Mouse (Mus musculus): ENCODE measurements around the gene Ube4a.

The Ube4a gene

GRCm38 (mm10) chr9:44897024-44897423 lies 68.4 kb downstream of the Ube4a start:
- DNase-seq: no peak

- DNase-seq: no peak
Observed at GRCm38 (mm10) chr9:44892664-44893063, 72.7 kb downstream of the Ube4a start.

GRCm38 (mm10) chr9:44891210-44891609 lies 74.2 kb downstream of the Ube4a start:
- no peak for DNase-seq

GRCm38 (mm10) chr9:44890122-44890521 lies 75.3 kb downstream of the Ube4a start:
- DNase-seq: no peak

DNA sequence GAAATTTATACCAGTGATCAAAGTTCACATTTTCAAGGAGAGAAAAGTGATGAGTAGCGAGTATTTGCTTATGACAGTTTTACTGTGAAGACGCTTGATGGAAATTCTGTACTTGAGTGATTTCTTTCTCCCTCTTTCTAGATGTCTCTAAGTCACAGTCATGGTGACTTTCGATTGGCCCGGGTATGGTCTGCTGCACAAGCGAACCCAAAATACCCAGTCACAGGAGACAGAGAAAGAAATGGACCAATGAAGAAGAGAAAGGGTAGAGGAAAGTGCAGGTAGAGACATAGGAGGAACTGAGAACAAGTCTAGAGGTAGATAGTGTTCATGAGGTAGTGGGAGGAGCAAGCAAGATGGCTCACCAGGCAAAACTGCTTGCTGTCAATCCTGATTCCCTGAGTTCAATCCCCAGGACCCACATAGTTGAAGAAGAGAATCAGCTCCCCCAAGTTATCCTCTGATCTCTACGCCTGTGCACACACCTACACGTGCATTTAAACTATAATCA lies 77.2 kb downstream of the Ube4a start:
- DNase-seq: no peak

DNA sequence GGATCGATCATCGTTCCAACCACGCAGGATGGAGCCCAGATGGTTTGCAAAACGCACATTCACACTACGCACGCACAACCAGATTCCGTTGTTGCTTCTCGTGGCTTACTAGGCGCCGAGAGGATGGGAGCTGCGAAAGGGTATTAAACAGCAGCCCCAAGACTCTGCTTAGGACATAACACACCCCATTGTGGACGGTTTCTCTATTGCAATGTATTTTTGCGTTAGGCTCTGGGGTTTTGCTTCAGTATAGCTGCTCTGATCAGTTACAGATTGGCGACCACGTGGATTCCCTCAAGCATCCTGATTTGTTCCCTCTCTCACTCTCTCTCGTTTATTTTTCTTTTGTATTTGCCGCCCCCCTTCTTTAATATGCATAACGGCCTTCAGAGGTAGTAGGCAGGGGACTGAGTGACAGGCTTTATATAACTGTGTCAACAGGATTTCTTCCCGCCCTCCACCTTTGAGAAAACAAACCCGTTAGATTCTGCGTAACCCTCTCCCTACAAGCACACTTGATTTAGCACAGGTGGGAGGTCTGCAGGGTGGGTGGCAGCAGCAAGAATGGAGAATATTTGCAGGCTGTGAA lies 82.3 kb downstream of the Ube4a start:
- DNase-seq: peak in 1 of 2 experiments; percentile 27

DNA sequence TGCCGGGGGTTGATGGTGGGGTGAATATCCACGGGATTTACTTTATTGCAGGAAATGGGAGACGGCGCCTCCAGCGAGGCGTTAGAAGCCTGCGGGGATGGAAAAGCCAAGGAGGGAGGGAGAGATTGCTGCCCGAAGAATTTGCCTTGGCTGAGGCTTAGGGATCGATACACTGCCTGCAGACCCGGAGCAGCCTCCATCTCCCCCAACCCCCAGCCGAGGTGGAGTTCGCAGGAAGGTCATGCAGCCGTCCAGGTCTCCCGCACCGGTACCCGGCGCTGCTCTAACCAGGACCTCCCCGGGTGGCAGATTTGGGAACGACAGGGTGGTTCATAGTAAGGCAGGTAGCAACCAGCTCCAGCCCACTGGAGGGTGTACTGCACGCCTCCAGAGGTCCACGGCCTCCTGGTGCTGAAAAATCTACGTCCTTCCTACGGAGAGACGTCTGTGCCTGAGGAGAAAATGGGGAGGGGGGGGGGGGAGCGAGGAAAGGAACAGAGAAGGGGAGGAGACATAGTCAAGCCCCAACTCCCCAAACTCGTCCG lies 82.9 kb downstream of the Ube4a start:
- DNase-seq: peak; percentile 46 to 72

- peak; percentile 81 to 87 for DNase-seq
Observed at GRCm38 (mm10) chr9:44881941-44882435, 83.4 kb downstream of the Ube4a start.

- DNase-seq: peak; percentile 96 to 97
Observed at GRCm38 (mm10) chr9:44881221-44881871, 84.1 kb downstream of the Ube4a start, which contains the start of gene Kmt2a. Gene Kmt2a, minus strand, starts transcription at chr9:44881296.

GRCm38 (mm10) chr9:44880309-44881081 lies 84.9 kb downstream of the Ube4a start:
- DNase-seq: peak in 1 of 2 experiments; percentile 16

GRCm38 (mm10) chr9:44879694-44880271 lies 85.6 kb downstream of the Ube4a start:
- no peak for DNase-seq

DNA sequence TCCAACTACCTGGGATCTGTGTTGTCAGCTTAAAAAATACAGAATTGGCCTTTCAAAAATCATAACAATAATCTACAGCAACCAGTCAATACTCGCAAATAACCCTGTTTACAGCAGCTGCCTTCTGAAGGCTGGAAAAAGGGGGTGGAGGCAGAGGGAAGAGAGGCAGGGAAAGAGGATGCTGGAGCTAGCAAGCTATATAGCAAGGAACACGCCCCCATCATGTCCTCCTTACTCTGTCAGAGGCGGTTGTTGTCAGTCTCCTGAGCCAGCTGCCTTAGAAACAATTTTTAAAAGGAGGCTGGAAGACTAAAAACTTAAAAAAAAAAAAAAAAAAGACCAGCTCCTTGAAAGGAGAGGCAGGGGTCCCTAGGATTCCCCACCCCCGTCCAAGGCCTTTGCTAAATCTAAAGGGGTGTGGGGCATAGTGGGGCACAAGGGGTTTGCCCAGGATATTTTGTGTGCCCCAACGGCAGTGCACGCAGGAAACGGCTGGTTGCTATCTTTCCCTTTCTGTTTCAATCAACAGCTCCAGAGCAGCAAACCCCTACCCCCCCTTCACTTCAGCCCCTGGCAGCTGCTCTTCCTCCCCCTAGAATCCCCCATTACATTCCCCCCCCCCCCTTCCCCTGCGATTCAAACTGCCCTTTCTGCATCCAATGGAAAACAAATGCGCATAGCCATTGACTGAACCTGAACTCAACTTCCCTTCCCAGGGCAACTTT lies 86.5 kb downstream of the Ube4a start:
- no peak for DNase-seq

DNA sequence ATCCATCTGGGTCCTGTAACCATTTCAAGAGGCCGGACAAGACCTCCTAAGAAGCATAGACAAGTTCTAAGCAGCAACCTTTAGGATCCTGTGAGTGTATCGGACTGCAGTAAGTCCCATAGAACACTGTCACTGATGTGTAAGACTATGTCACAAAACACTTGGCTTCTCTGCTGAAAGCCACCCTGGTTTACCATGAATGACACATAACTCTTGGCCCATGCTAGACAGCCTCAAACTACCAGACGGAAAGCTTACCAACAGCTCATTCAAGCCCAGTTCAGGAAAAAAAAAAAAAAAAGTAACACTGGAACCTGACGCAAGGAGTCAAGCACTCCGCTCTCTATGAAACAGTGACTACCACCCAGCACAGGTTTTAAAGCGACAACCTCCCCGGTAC lies 87.7 kb downstream of the Ube4a start:
- no peak for DNase-seq

GRCm38 (mm10) chr9:44875476-44875875 lies 89.9 kb downstream of the Ube4a start:
- DNase-seq: peak; percentile 29 to 46

DNA sequence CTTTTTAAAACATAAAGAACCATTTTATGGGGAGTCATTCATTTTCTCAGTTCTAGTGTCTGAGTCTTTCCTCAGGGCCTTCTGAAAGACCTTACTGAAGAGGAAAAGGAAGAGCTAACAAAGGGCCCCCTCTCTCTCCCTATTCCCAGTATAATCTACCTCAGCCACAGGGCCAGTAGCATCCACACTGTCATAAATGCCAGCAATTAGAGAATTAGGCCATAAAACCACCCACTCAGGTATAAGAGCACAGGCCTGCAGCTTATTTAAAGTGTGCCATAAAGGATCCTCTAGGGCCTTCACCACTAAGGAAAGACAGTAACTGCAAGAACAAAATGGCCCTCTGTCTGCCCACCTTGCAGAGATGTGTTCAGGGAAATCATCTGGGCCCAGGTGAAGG lies 91.2 kb downstream of the Ube4a start:
- no peak for DNase-seq

DNA sequence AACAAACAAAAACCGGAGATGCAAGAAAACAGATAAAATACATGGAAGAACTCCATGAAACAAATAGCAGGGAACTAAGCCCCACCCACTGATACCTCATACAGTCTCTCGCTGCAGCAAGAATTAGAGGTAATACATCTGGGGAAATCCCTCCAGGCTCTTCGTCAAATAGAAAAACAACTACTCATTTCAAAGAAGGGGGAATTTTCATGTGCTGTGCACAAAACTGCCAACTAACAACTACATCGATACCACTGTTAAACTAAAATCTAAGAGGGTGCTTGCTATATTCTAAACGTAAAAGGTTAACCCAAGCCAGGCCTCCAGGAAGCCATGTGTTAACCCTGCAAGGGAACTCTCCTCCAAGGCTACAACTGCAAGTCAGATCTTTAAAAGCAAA lies 91.7 kb downstream of the Ube4a start:
- DNase-seq: no peak
